In genomic region chr5:24820627-24821026, GRCm38 (mm10) we compare ENCODE assay signal across 21 mouse cellular contexts. TPM values are rescaled to one million over a fixed set of nuclear protein-coding genes. Genes with fewer than 3 reads are reported as not detected.
A peak's percentile ranks its signal among the peaks of the same experiment; 100 is the strongest.
DNase-seq lines count a peak whose midpoint lies in the region; ATAC-seq and TF ChIP-seq lines count a peak whose summit lies in the region.
"Had no signal": no experiment of that assay in that cellular context is flagged by ENCODE, and none has a peak within 500 bp of the region (broad histone marks: within the 10 kb centered on the region; RNA-seq: fewer than 3 reads in every experiment).

No protein-coding gene starts in this region.

- H3K4me3 ChIP-seq in intestine, embryonic 16.5 days (ENCODE audit: low read length) = no peak overlapping the region
- no peak overlapping the region for H3K4me3 ChIP-seq in intestine, postnatal 0 days (ENCODE audit: low read depth, low read length)
- H3K4me3 ChIP-seq: erythroblast, embryonic 14.5 days; intestine, embryonic 15.5 days; liver, embryonic 15.5 days had no signal

- 0 out of 2 replicates have a peak overlapping the region, but pooled peaks have one; percentile 21 for H3K27ac ChIP-seq in intestine, embryonic 16.5 days (ENCODE audit: low read length)
- H3K27ac ChIP-seq in intestine, postnatal 0 days (ENCODE audit: low read depth, low read length) = no peak overlapping the region
- H3K27ac ChIP-seq: liver, embryonic 15.5 days had no signal

- no peak overlapping the region for H3K4me2 ChIP-seq in intestine, embryonic 16.5 days (ENCODE audit: low read depth, low read length)
- no peak overlapping the region for H3K4me2 ChIP-seq in intestine, postnatal 0 days (replicated peaks; ENCODE audit: low read depth)
- H3K4me2 ChIP-seq: intestine, embryonic 15.5 days; liver, embryonic 15.5 days; midbrain, embryonic 11.5 days had no signal

- no peak for ATAC-seq in intestine, embryonic 16.5 days
- ATAC-seq in intestine, postnatal 0 days = no peak
- ATAC-seq: forebrain, postnatal 0 days had no signal

- WGBS in intestine, embryonic 16.5 days = 68% methylated on average over 5 of the region's 5 CpGs
- WGBS in intestine, postnatal 0 days = 68% methylated on average over 5 of the region's 5 CpGs

- H3K9me3 ChIP-seq in intestine, embryonic 16.5 days (ENCODE audit: control insufficient read depth, low read length) = no peaks in the 10 kb centered on the region
- H3K9me3 ChIP-seq in intestine, postnatal 0 days (ENCODE audit: control insufficient read depth) = no peaks in the 10 kb centered on the region
- H3K9me3 ChIP-seq: G1E; intestine, embryonic 15.5 days; liver, embryonic 15.5 days had no signal

- no peaks in the 10 kb centered on the region for H3K36me3 ChIP-seq in intestine, embryonic 16.5 days (ENCODE audit: control insufficient read depth, insufficient read depth, low read length)
- peaks cover 13% of the 10 kb centered on the region for H3K36me3 ChIP-seq in intestine, postnatal 0 days (ENCODE audit: control insufficient read depth, insufficient read depth)

- H3K9ac ChIP-seq in intestine, embryonic 16.5 days (ENCODE audit: low read depth, low read length) = no peak overlapping the region
- no peak overlapping the region for H3K9ac ChIP-seq in intestine, postnatal 0 days (ENCODE audit: low read depth, low read length)
- H3K9ac ChIP-seq: forebrain, postnatal 0 days; intestine, embryonic 15.5 days; liver, embryonic 15.5 days had no signal

- peaks cover 17% of the 10 kb centered on the region for H3K4me1 ChIP-seq in intestine, embryonic 16.5 days (ENCODE audit: control insufficient read depth, insufficient read depth, low read length)
- H3K4me1 ChIP-seq in intestine, postnatal 0 days (replicated peaks; ENCODE audit: control insufficient read depth, insufficient read depth, low read length) = peaks cover 12% of the 10 kb centered on the region

- peak; percentile 50 to 57 for DNase-seq in cerebellum, postnatal 10 days
- DNase-seq in cerebellum, postnatal 36 days = no peak
- peak; percentile 64 for DNase-seq in 3T3-L1 (ENCODE audit: low read depth, low spot score)
- DNase-seq in brain, adult 2 months (ENCODE audit: low read depth, low spot score) = peak; percentile 79
- DNase-seq in ovary, adult 18-20 months (ENCODE audit: low spot score) = no peak
- DNase-seq: adrenal gland, postnatal 25 days; embryo, embryonic 11 days; forebrain, postnatal 0 days; gastrocnemius, postnatal 10 days; heart, postnatal 36 days; kidney, postnatal 36 days; lung, postnatal 36 days; right cerebral cortex, postnatal 25 days; thymus, adult 18-20 months had no signal

- no peaks in the 10 kb centered on the region for H3K27me3 ChIP-seq in intestine, embryonic 16.5 days (replicated peaks; ENCODE audit: control insufficient read depth, insufficient read depth, low read length)
- no peaks in the 10 kb centered on the region for H3K27me3 ChIP-seq in intestine, postnatal 0 days (replicated peaks; ENCODE audit: control insufficient read depth, insufficient read depth, low read length)
- H3K27me3 ChIP-seq: intestine, embryonic 15.5 days; liver, embryonic 15.5 days had no signal

- no peak for TF ChIP-seq CTCF in intestine, postnatal 0 days (IDR thresholded peaks at IDR 0.05; ENCODE audit: low read depth)

RNA-seq across cellular contexts. Expression of gene Rheb, which starts 21.8 kb away (rescaled TPM):
- polyA plus RNA-seq in intestine, embryonic 16.5 days (2015; fragmentation: Nextera tagmentation; extraction: Ambion mirVana) = 188 and 199 TPM in 2 replicates
- 147 and 151 TPM in 2 replicates for polyA plus RNA-seq in intestine, postnatal 0 days (2015; fragmentation: Nextera tagmentation; extraction: Ambion mirVana)

Comparison
In these comparisons a context has a peak if more than half of its experiments do, and no peak if none do; other contexts are left out.
1. DNase-seq: peak in cerebellum, postnatal 10 days (2 of 2), 3T3-L1 (single experiment) and brain, adult 2 months (single experiment); none in cerebellum, postnatal 36 days (0 of 2) and ovary, adult 18-20 months (single experiment).